Mouse (Mus musculus): ENCODE measurements around the gene Gse1. TPM values are rescaled to one million over a fixed set of nuclear protein-coding genes. Genes with fewer than 3 reads are reported as not detected.

Gse1 gene
- total RNA-seq, 1 experiment from 2014 or later, result 16.6 TPM

GRCm38 (mm10) chr8:120383204-120383560 lies 154.9 kb downstream of the Gse1 start:
- ATAC-seq (replicated peaks in 1 of 2; ENCODE audit: insufficient read depth in 1 of 2, low FRiP score in 2 of 2, low TSS enrichment in 1 of 2, low read depth in 1 of 2, poor library complexity in 2 of 2, severe bottlenecking in 2 of 2), result no peak

- ATAC-seq (replicated peaks in 1 of 2; ENCODE audit: insufficient read depth in 1 of 2, low FRiP score in 2 of 2, low TSS enrichment in 1 of 2, low read depth in 1 of 2, poor library complexity in 2 of 2, severe bottlenecking in 2 of 2), result 0 out of 4 replicates have a peak, but pooled peaks of 1 of the 2 experiments have one; percentile 11
These were observed 155.5 kb downstream of the Gse1 start for GRCm38 (mm10) chr8:120383713-120384112.

- no peak for ATAC-seq (replicated peaks in 1 of 2; ENCODE audit: insufficient read depth in 1 of 2, low FRiP score in 2 of 2, low TSS enrichment in 1 of 2, low read depth in 1 of 2, poor library complexity in 2 of 2, severe bottlenecking in 2 of 2)
These were observed 156.5 kb downstream of the Gse1 start for GRCm38 (mm10) chr8:120384745-120385144.

- ATAC-seq (replicated peaks in 1 of 2; ENCODE audit: insufficient read depth in 1 of 2, low FRiP score in 2 of 2, low TSS enrichment in 1 of 2, low read depth in 1 of 2, poor library complexity in 2 of 2, severe bottlenecking in 2 of 2), result no peak
These were observed 160.0 kb downstream of the Gse1 start for GRCm38 (mm10) chr8:120388246-120388645.

GRCm38 (mm10) chr8:120390598-120390997 lies 162.3 kb downstream of the Gse1 start:
- ATAC-seq (replicated peaks in 1 of 2; ENCODE audit: insufficient read depth in 1 of 2, low FRiP score in 2 of 2, low TSS enrichment in 1 of 2, low read depth in 1 of 2, poor library complexity in 2 of 2, severe bottlenecking in 2 of 2), result no peak

GRCm38 (mm10) chr8:120391856-120392255 lies 163.6 kb downstream of the Gse1 start:
- ATAC-seq (replicated peaks in 1 of 2; ENCODE audit: insufficient read depth in 1 of 2, low FRiP score in 2 of 2, low TSS enrichment in 1 of 2, low read depth in 1 of 2, poor library complexity in 2 of 2, severe bottlenecking in 2 of 2), result no peak

GRCm38 (mm10) chr8:120393085-120393484 lies 164.8 kb downstream of the Gse1 start:
- no peak for ATAC-seq (replicated peaks in 1 of 2; ENCODE audit: insufficient read depth in 1 of 2, low FRiP score in 2 of 2, low TSS enrichment in 1 of 2, low read depth in 1 of 2, poor library complexity in 2 of 2, severe bottlenecking in 2 of 2)

GRCm38 (mm10) chr8:120393871-120394275 lies 165.6 kb downstream of the Gse1 start:
- no peak for ATAC-seq (replicated peaks in 1 of 2; ENCODE audit: insufficient read depth in 1 of 2, low FRiP score in 2 of 2, low TSS enrichment in 1 of 2, low read depth in 1 of 2, poor library complexity in 2 of 2, severe bottlenecking in 2 of 2)

GRCm38 (mm10) chr8:120395892-120396291 lies 167.6 kb downstream of the Gse1 start:
- no peak for ATAC-seq (replicated peaks in 1 of 2; ENCODE audit: insufficient read depth in 1 of 2, low FRiP score in 2 of 2, low TSS enrichment in 1 of 2, low read depth in 1 of 2, poor library complexity in 2 of 2, severe bottlenecking in 2 of 2)

- ATAC-seq (replicated peaks in 1 of 2; ENCODE audit: insufficient read depth in 1 of 2, low FRiP score in 2 of 2, low TSS enrichment in 1 of 2, low read depth in 1 of 2, poor library complexity in 2 of 2, severe bottlenecking in 2 of 2), result peak; percentile 62 to 68
These were observed 168.5 kb downstream of the Gse1 start for GRCm38 (mm10) chr8:120396756-120397155.

- ATAC-seq (replicated peaks in 1 of 2; ENCODE audit: insufficient read depth in 1 of 2, low FRiP score in 2 of 2, low TSS enrichment in 1 of 2, low read depth in 1 of 2, poor library complexity in 2 of 2, severe bottlenecking in 2 of 2), result no peak
These were observed 169.5 kb downstream of the Gse1 start for GRCm38 (mm10) chr8:120397444-120398411.

- ATAC-seq (replicated peaks in 1 of 2; ENCODE audit: insufficient read depth in 1 of 2, low FRiP score in 2 of 2, low TSS enrichment in 1 of 2, low read depth in 1 of 2, poor library complexity in 2 of 2, severe bottlenecking in 2 of 2), result no peak
These were observed 171.1 kb downstream of the Gse1 start for GRCm38 (mm10) chr8:120399212-120399934.

- ATAC-seq (replicated peaks in 1 of 2; ENCODE audit: insufficient read depth in 1 of 2, low FRiP score in 2 of 2, low TSS enrichment in 1 of 2, low read depth in 1 of 2, poor library complexity in 2 of 2, severe bottlenecking in 2 of 2), result no peak
These were observed 173.0 kb downstream of the Gse1 start for GRCm38 (mm10) chr8:120401216-120401615.

GRCm38 (mm10) chr8:120401712-120402111 lies 173.5 kb downstream of the Gse1 start:
- no peak for ATAC-seq (replicated peaks in 1 of 2; ENCODE audit: insufficient read depth in 1 of 2, low FRiP score in 2 of 2, low TSS enrichment in 1 of 2, low read depth in 1 of 2, poor library complexity in 2 of 2, severe bottlenecking in 2 of 2)

GRCm38 (mm10) chr8:120403606-120404269 lies 175.5 kb downstream of the Gse1 start:
- ATAC-seq (replicated peaks in 1 of 2; ENCODE audit: insufficient read depth in 1 of 2, low FRiP score in 2 of 2, low TSS enrichment in 1 of 2, low read depth in 1 of 2, poor library complexity in 2 of 2, severe bottlenecking in 2 of 2), result no peak

- ATAC-seq (replicated peaks in 1 of 2; ENCODE audit: insufficient read depth in 1 of 2, low FRiP score in 2 of 2, low TSS enrichment in 1 of 2, low read depth in 1 of 2, poor library complexity in 2 of 2, severe bottlenecking in 2 of 2), result peak in 1 of 2 experiments; percentile 41; a peak in 1 of 4 replicates
These were observed 176.4 kb downstream of the Gse1 start for GRCm38 (mm10) chr8:120404609-120405036.

- no peak for ATAC-seq (replicated peaks in 1 of 2; ENCODE audit: insufficient read depth in 1 of 2, low FRiP score in 2 of 2, low TSS enrichment in 1 of 2, low read depth in 1 of 2, poor library complexity in 2 of 2, severe bottlenecking in 2 of 2)
These were observed 177.9 kb downstream of the Gse1 start for GRCm38 (mm10) chr8:120406008-120406632.

Data from hematopoietic stem cell, adult 5-6 weeks (primary cell).